Mouse (Mus musculus) intestine, postnatal 0 days (tissue): ENCODE data around the gene Fam221b. TPM values are rescaled to one million over a fixed set of nuclear protein-coding genes. Genes with fewer than 3 reads are reported as not detected.

ENCODE experiments used
- ATAC-seq: fragments of 200-750 bp; cut with Nextera tagmentation; 2 replicates; pipeline ENCODE4 v1.8.0; 2017; ENCODE audit warnings: mild to moderate bottlenecking, moderate TSS enrichment, moderate library complexity
- H3K27ac ChIP-seq: fragments of 300-500 bp; sonication (generic); 2 replicates; pipeline ENCODE4 v1.5.1; 2014; ENCODE audit warnings: mild to moderate bottlenecking, low read depth, low read length, moderate library complexity
- H3K27me3 ChIP-seq: fragments of 300-500 bp; sonication (generic); replicated peaks from 2 replicates; pipeline ENCODE4 v1.6.1; 2014; ENCODE audit warnings: low read length, mixed read lengths; ENCODE audit not compliant: control insufficient read depth, insufficient read depth
- H3K36me3 ChIP-seq: fragments of 300-500 bp; sonication (generic); 2 replicates; pipeline ENCODE4 v1.6.1; 2014; ENCODE audit warnings: mild to moderate bottlenecking, moderate library complexity; ENCODE audit not compliant: control insufficient read depth, insufficient read depth
- H3K4me1 ChIP-seq: fragments of 300-500 bp; sonication (generic); replicated peaks from 2 replicates; pipeline ENCODE4 v1.6.1; 2014; ENCODE audit warnings: antibody characterized with exemption, low read length, mixed read lengths; ENCODE audit not compliant: control insufficient read depth, insufficient read depth
- H3K4me2 ChIP-seq: fragments of 300-500 bp; sonication (generic); replicated peaks from 2 replicates; pipeline ENCODE4 v1.6.1; 2014; ENCODE audit warnings: low read depth, mild to moderate bottlenecking, moderate library complexity
- H3K4me3 ChIP-seq: fragments of 300-500 bp; sonication (generic); 2 replicates; pipeline ENCODE4 v1.5.1; 2014; ENCODE audit warnings: low read depth, low read length
- H3K9ac ChIP-seq: fragments of 300-500 bp; sonication (generic); 2 replicates; pipeline ENCODE4 v1.6.1; 2014; ENCODE audit warnings: mild to moderate bottlenecking, low read depth, low read length
- H3K9me3 ChIP-seq: fragments of 300-500 bp; sonication (generic); 2 replicates; pipeline ENCODE4 v1.6.1; 2016; ENCODE audit warnings: mixed run types; ENCODE audit not compliant: control insufficient read depth
- CTCF ChIP-seq: sonication (generic); IDR thresholded peaks from 2 replicates; pipeline ENCODE4 v1.5.1; 2016; ENCODE audit warnings: low read depth, mild to moderate bottlenecking, control low read depth, antibody characterized with exemption, moderate library complexity
- WGBS: fragments of 180-500 bp; shearing (Covaris S2); extraction: QIAGEN DNeasy Blood & Tissue Kit; methylation state at CpG from one replicate; pipeline ENCODE4 v1.1.7; 2014; 5-methylcytosine and 5-hydroxymethylcytosine counted together
- polyA plus RNA-seq: library from polyadenylated mRNA; unstranded; fragments of >200 nt; fragmentation: Nextera tagmentation; extraction: Ambion mirVana; gene quantifications from 2 replicates; pipeline ENCODE4 v1.2.1, GENCODE M21; 2015

The Fam221b gene
- polyA plus RNA-seq, 1 experiment from 2014 or later, result 6.0 TPM

DNA sequence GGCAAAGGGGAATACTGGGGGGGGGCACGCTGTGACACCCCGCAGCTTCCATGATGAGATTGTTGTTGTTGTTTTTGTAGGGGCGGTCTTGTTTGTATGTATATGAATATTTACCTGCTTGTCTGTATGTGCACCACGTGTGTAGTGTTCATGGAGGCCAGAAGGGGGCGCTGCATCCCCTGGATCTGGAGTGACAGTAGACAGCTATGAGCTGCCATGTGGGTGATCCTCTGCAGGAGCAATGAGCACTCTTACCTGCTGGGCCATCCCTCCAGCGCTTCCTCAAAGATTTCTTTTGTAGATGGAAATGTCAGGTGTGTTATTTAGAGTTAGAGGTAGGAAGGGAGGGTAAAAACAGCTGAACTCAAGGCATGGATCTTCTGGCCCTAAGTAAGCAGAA lies 34.5 kb upstream of the Fam221b start:
- Histone ChIP-seq H3K4me2 (no peak overlapping the region), H3K4me1 (no peaks in the 10 kb centered on the region), H3K4me3 (no peak overlapping the region), H3K27ac (no peak overlapping the region), H3K36me3 (no peaks in the 10 kb centered on the region), H3K27me3 (no peaks in the 10 kb centered on the region), H3K9ac (no peak overlapping the region), H3K9me3 (no peaks in the 10 kb centered on the region)
- ATAC-seq, result no peak
- WGBS, result 78% methylated on average over 6 of the region's 6 CpGs
- TF ChIP-seq CTCF, result peak; percentile 54

DNA sequence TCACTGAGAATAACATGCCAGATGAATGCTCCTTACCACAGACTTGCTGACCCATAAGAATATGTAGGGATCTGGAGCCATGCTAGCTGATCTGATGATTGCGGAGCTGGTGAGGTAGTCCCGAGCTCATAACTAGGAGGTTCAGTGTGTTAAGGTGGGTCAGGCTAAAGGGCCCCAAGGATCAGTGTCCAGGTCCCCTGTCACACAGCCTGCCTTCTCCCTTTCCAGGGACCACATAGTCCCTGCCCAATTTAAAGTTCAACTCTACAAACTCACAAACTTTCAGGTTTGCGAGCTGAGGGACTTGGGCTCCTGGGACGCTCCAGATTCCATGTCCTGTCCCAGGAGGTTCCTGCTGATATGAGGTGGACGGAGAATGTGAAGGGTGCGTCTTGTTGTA lies 31.8 kb upstream of the Fam221b start, which contains the start of gene Olfr70:
Olfr70 (minus strand) TSS at position 101 of the 400 bp plus-strand sequence.
- H3K4me2 ChIP-seq, result no peak within 1 kb of the TSS
- ATAC-seq, result no peak
- TF ChIP-seq CTCF, result no peak
- no peaks in the 10 kb centered on the region for H3K36me3 ChIP-seq
- H3K27ac ChIP-seq, result no peak within 1 kb of the TSS
- no peak within 1 kb of the TSS for H3K4me3 ChIP-seq
- H3K9ac ChIP-seq, result no peak within 1 kb of the TSS
- no peaks in the 10 kb centered on the region for H3K27me3 ChIP-seq
- 71% methylated on average over 6 of the region's 6 CpGs for WGBS
- no peaks in the 10 kb centered on the region for H3K9me3 ChIP-seq
- no peaks in the 10 kb centered on the region for H3K4me1 ChIP-seq

DNA sequence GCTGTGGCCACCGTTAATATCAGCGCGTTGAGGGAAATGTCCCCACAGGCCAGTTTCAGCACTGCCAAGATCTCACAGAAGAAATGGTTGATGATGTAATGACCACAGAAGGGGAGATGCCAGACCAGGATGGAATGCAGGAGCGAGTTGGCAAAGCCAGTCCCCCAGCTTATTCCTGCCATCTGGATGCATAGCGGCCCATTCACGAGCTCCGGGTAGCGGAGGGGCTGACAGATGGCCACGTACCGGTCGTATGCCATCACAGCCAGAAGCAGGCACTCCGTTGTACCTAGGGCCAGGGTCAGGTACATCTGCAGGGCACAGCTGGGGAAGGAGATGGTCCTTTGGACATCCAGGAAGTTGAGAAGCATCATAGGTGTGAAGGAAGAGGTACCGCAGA lies 27.6 kb upstream of the Fam221b start:
- Histone ChIP-seq H3K9ac (no peak overlapping the region), H3K4me3 (no peak overlapping the region), H3K36me3 (no peaks in the 10 kb centered on the region), H3K4me2 (no peak overlapping the region), H3K27ac (no peak overlapping the region), H3K27me3 (no peaks in the 10 kb centered on the region), H3K4me1 (no peaks in the 10 kb centered on the region), H3K9me3 (no peaks in the 10 kb centered on the region)
- TF ChIP-seq CTCF, result no peak
- 96% methylated on average over 13 of the region's 13 CpGs for WGBS
- ATAC-seq, result no peak

DNA sequence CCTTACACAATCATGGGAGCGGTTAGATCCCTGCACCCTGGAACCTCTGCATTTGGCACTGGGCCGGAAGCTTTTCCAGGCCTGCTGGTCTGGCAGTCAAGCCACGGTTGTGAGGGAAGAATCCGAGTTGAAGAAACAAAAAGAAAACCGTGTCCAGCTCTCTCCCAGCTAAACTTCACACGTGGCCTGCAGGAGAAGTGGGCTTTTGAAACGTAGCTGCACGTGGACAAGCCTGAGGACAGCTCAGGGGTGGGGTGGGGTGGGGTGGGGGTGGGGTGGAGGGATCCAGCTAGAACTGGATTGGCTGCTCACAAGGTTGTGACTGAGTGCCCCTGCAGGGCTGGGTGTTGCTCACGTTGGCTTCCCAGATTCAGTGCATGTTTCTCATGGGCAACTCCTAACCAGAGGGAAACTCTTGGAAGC lies 26.3 kb upstream of the Fam221b start:
- 16% methylated on average over 9 of the region's 9 CpGs for WGBS
- H3K27ac ChIP-seq, result no peak overlapping the region

DNA sequence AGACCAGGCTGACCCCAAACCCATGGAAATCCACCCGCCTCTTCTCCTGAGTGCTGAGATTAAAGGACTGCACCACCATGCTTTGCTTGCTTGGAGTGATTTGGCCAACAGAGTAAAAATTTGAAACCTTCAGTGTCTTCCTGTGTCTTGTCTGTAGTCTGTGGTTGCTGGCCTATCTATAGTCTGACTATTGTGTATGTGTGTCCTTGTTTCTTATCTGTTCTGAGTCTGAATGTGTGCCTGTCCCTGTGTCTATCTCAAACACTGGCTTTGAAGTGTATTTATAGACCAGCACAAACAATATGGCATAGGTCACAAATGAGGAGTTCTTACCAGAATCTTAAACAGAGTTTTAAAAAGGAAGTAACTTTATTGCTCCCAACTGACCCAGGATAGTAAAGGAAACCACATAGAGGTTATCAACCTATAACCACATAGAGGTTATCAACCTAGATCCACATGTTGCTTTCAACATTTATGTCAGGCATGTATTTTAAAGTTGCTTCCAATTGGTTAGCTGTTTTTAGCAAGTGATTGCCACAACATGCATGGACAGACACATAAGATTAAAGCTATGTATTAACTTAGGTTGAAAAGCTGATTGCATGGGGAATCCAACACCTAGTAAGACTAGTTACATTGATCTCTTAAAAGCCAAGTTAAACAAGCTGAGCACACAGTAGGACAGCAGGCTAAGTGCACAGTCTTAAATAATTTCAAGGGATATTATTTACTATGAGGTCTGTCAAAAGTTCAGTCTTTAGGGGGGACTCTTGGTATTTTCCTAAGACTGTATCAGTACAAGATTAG lies 25.7 kb upstream of the Fam221b start:
- H3K27me3 ChIP-seq, result no peaks in the 10 kb centered on the region
- no peak for ATAC-seq
- H3K4me2 ChIP-seq, result no peak overlapping the region
- H3K36me3 ChIP-seq, result no peaks in the 10 kb centered on the region
- H3K4me3 ChIP-seq, result no peak overlapping the region
- H3K9ac ChIP-seq, result no peak overlapping the region
- H3K9me3 ChIP-seq, result no peaks in the 10 kb centered on the region
- no peaks in the 10 kb centered on the region for H3K4me1 ChIP-seq
- H3K27ac ChIP-seq, result no peak overlapping the region
- WGBS, result 88% methylated on average over 1 of the region's 1 CpGs
- no peak for TF ChIP-seq CTCF

More for the DNA sequence above, 26.3 kb upstream of the Fam221b start:
- Histone ChIP-seq H3K36me3 (no peaks in the 10 kb centered on the region), H3K9ac (no peak overlapping the region), H3K4me3 (no peak overlapping the region), H3K9me3 (no peaks in the 10 kb centered on the region), H3K4me2 (no peak overlapping the region), H3K27me3 (no peaks in the 10 kb centered on the region), H3K4me1 (no peaks in the 10 kb centered on the region)
- TF ChIP-seq CTCF, result no peak
- 0 out of 2 replicates have a peak, but pooled peaks have one; percentile 45 for ATAC-seq

DNA sequence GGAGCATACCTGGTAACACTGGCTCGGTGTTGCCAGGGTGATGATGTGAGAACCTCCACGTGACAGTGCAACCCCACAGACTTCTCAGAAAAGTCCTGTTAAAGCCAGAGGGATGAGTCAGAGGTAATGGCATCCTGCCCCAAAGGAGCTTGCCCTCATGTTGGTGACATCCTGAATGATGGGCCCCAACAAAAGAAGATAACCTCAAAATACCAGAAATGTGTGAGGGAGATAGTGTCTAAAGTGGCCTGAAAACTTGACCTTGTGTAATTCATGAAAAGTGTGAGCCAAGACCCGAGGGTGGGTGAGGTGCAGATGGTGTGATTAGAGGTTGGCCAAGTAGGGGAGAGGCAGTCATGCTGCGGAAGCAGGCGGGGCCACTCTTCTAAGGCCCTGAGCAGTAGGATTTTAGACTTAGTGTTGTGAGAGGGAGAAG lies 24.9 kb upstream of the Fam221b start:
- no peak for TF ChIP-seq CTCF
- WGBS, result 53% methylated on average over 5 of the region's 5 CpGs
- Histone ChIP-seq H3K9ac (no peak overlapping the region), H3K4me1 (no peaks in the 10 kb centered on the region), H3K4me3 (no peak overlapping the region), H3K9me3 (no peaks in the 10 kb centered on the region), H3K27ac (no peak overlapping the region), H3K36me3 (no peaks in the 10 kb centered on the region), H3K27me3 (no peaks in the 10 kb centered on the region), H3K4me2 (no peak overlapping the region)
- ATAC-seq, result no peak
